Mouse (Mus musculus): ENCODE results near the gene Rufy4.

DNA sequence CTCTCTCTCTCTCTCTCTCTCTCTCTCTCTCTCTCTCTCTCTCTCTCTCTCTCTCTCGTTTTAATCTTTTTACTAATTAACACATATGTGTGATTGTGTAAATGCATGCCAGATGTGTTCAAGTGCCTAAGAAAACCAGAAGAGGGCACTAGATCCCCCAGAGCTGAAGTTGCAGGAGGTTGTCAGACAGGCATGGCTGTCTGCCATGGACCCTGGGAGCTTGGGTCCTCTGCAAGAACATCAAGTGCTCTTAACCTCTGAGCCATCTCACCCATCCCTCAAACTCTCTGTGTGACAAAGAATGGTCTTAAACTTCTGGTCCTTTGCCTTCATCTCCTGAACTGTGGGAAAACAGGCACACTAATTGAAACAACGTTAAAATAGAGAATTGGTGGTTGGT lies 57.7 kb downstream of the Rufy4 start:
- TF ChIP-seq CTCF (IDR thresholded peaks at IDR 0.05) (peak; percentile 32), EP300 (IDR thresholded peaks at IDR 0.05) (no peak)
